Mouse (Mus musculus) hindbrain, embryonic 12.5 days (tissue): Measurements from ENCODE around the gene Uckl1. TPM values are rescaled to one million over a fixed set of nuclear protein-coding genes. Genes with fewer than 3 reads are reported as not detected.

Source experiments
- ATAC-seq: fragments of 200-750 bp; cut with Nextera tagmentation; 2 replicates; pipeline ENCODE4 v1.8.0; 2017; ENCODE audit warnings: moderate TSS enrichment; ENCODE audit not compliant: low FRiP score
- H3K27ac ChIP-seq: fragments of 300-500 bp; sonication (generic); 2 replicates; pipeline ENCODE4 v1.5.1; 2016; ENCODE audit warnings: mild to moderate bottlenecking
- H3K27me3 ChIP-seq: fragments of 300-500 bp; sonication (generic); 2 replicates; pipeline ENCODE4 v1.6.1; 2016; ENCODE audit warnings: mild to moderate bottlenecking
- H3K36me3 ChIP-seq: fragments of 300-500 bp; sonication (generic); 2 replicates; pipeline ENCODE4 v1.6.1; 2016; ENCODE audit warnings: mild to moderate bottlenecking
- H3K4me1 ChIP-seq: fragments of 300-500 bp; sonication (generic); 2 replicates; pipeline ENCODE4 v1.6.1; 2016
- H3K4me2 ChIP-seq: fragments of 300-500 bp; sonication (generic); replicated peaks from 2 replicates; pipeline ENCODE4 v1.6.1; 2016; ENCODE audit warnings: mild to moderate bottlenecking
- H3K4me3 ChIP-seq: fragments of 300-500 bp; sonication (generic); 2 replicates; pipeline ENCODE4 v1.5.1; 2016; ENCODE audit warnings: mild to moderate bottlenecking
- H3K9ac ChIP-seq: fragments of 300-500 bp; sonication (generic); 2 replicates; pipeline ENCODE4 v1.6.1; 2016; ENCODE audit warnings: mild to moderate bottlenecking, moderate library complexity
- H3K9me3 ChIP-seq: fragments of 300-500 bp; sonication (generic); replicated peaks from 2 replicates; pipeline ENCODE4 v1.6.1; 2016; ENCODE audit warnings: mild to moderate bottlenecking
- WGBS: fragments of 180-500 bp; shearing (Covaris S2); methylation state at CpG from one replicate; pipeline ENCODE4 v1.1.7; 2016; 5-methylcytosine and 5-hydroxymethylcytosine counted together
- polyA plus RNA-seq: library from polyadenylated mRNA; unstranded; fragments of >200 nt; fragmentation: Nextera tagmentation; extraction: Ambion mirVana; gene quantifications from 2 replicates; pipeline ENCODE4 v1.2.1, GENCODE M21; 2016

Gene Uckl1
- polyA plus RNA-seq, 1 experiment from 2014 or later: 64.2 TPM

GRCm38 (mm10) chr2:181553772-181554171 is 30.9 kb downstream of the Uckl1 start:
- H3K9me3 ChIP-seq: no peaks in the 10 kb centered on the region
- H3K4me2 ChIP-seq: no peak overlapping the region
- H3K27me3 ChIP-seq: no peaks in the 10 kb centered on the region
- no peak overlapping the region for H3K27ac ChIP-seq
- H3K36me3 ChIP-seq: peaks cover 49% of the 10 kb centered on the region
- H3K4me3 ChIP-seq: no peak overlapping the region
- ATAC-seq: no peak
- no peaks in the 10 kb centered on the region for H3K4me1 ChIP-seq
- no peak overlapping the region for H3K9ac ChIP-seq

DNA sequence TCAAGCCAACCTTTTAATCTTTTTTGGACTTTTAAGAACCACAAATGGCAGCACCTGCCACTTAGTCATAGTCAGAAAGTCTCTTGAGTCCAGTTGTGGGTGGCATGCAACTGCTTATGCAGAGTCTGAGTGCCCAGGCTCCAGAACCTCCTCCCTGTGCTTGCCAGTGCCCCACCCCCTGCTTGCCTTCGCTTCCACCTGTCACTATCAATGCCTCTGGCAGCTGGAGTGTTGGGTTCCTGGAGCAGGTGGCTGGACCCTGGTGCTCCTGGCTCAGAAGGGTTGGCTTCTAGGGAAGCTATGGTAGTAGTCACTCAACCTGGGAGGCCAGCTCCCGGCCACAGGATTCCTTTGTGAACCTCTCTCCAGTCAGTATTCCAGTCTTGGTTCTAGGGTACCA is 34.5 kb downstream of the Uckl1 start:
- Histone ChIP-seq H3K27me3 (no peaks in the 10 kb centered on the region), H3K4me2 (no peak overlapping the region), H3K36me3 (peaks cover 68% of the 10 kb centered on the region), H3K9ac (no peak overlapping the region), H3K27ac (no peak overlapping the region), H3K9me3 (no peaks in the 10 kb centered on the region), H3K4me3 (no peak overlapping the region), H3K4me1 (no peaks in the 10 kb centered on the region)
- no peak for ATAC-seq
- 92% methylated on average over 2 of the region's 2 CpGs for WGBS

DNA sequence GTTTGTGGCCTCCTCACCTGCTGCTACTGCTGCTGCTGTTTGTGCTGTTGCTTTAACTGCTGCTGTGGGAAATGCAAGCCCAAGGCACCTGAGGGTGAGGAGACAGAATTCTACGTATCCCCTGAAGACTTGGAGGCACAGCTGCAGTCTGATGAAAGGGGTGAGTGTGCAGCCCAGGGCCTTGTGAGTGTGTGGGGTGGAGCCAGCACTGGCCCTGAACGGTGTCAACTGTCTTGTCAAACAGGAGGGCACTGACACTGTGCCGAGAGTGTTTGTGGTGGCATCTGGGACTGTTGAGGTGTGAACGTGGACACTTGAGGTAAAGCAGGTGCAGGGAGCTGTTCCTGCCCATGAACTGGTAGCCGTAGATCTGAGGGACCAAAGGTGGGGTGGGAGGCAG is 36.0 kb downstream of the Uckl1 start:
- Histone ChIP-seq H3K27me3 (no peaks in the 10 kb centered on the region), H3K9ac (no peak overlapping the region), H3K9me3 (no peaks in the 10 kb centered on the region), H3K4me3 (no peak overlapping the region), H3K4me1 (no peaks in the 10 kb centered on the region), H3K36me3 (peaks cover 65% of the 10 kb centered on the region), H3K4me2 (no peak overlapping the region), H3K27ac (no peak overlapping the region)
- 91% methylated on average over 5 of the region's 5 CpGs for WGBS
- no peak for ATAC-seq

DNA sequence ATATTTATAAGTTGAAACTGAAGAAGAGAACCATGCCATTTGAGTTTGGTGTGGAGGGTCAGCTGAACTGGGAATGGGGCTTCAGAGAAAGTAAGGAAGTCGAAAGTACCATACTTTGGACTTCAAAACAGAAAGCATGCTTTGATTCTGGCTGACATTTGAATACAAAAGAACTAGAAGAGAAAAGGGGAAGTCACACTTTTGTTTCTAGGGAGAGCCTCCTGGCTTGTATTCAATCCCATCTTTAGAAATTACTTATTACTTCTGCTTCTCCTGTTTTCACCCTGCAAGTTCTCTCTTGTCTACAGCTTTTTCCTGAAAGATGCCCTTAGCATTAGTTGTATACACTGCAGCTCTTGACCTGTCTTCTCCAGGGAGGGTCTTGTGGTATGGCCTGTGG is 36.5 kb downstream of the Uckl1 start:
- no peaks in the 10 kb centered on the region for H3K27me3 ChIP-seq
- H3K4me2 ChIP-seq: no peak overlapping the region
- ATAC-seq: no peak
- no peak overlapping the region for H3K4me3 ChIP-seq
- H3K9ac ChIP-seq: no peak overlapping the region
- H3K36me3 ChIP-seq: peaks cover 63% of the 10 kb centered on the region
- WGBS: 77% methylated on average over 1 of the region's 1 CpGs
- H3K9me3 ChIP-seq: no peaks in the 10 kb centered on the region
- no peaks in the 10 kb centered on the region for H3K4me1 ChIP-seq
- no peak overlapping the region for H3K27ac ChIP-seq

GRCm38 (mm10) chr2:181546142-181546541 is 38.5 kb downstream of the Uckl1 start:
- peaks cover 43% of the 10 kb centered on the region for H3K36me3 ChIP-seq
- WGBS: 93% methylated on average over 7 of the region's 7 CpGs
- no peak overlapping the region for H3K9ac ChIP-seq
- H3K9me3 ChIP-seq: no peaks in the 10 kb centered on the region
- H3K4me2 ChIP-seq: no peak overlapping the region
- no peaks in the 10 kb centered on the region for H3K27me3 ChIP-seq
- H3K4me1 ChIP-seq: no peaks in the 10 kb centered on the region
- ATAC-seq: no peak
- H3K27ac ChIP-seq: no peak overlapping the region
- H3K4me3 ChIP-seq: no peak overlapping the region

DNA sequence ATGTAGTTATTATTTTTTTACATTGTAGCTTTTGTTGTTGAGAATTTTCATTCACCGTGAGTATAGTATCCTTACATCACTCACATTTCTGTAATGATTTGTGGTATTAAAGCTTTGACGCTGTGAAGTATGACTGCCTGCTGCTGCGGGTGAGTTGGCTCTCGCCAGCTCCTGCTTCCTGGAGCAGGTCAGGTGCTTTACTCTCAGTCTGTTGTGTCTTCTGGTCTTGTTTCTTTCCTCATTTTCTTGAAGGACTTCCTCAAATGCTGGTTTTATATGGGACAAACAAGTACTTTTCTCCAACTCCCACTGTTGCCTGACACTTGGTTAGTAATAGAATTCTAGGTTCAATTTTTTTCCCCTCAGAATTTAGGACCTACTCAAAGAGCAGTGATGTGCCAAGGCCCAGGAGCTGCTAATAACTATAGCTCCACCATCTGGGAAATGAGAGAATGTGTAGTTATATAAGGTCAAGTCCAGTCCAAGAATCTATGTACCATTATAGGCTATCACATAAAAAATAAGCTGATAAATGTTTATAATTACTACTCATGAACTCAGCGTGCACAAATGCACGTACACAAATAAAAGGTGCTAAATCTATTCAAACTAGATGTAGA is 42.8 kb downstream of the Uckl1 start:
- H3K27ac ChIP-seq: no peak overlapping the region
- peaks cover 6% of the 10 kb centered on the region for H3K4me1 ChIP-seq
- 89% methylated on average over 6 of the region's 6 CpGs for WGBS
- H3K36me3 ChIP-seq: peaks cover 3% of the 10 kb centered on the region; the same call in 1 of the 2 replicates
- no peak for ATAC-seq
- H3K9ac ChIP-seq: no peak overlapping the region
- no peak overlapping the region for H3K4me3 ChIP-seq
- no peak overlapping the region for H3K4me2 ChIP-seq
- H3K27me3 ChIP-seq: no peaks in the 10 kb centered on the region
- no peaks in the 10 kb centered on the region for H3K9me3 ChIP-seq

GRCm38 (mm10) chr2:181537444-181538047 is 47.1 kb downstream of the Uckl1 start:
- peaks cover 6% of the 10 kb centered on the region for H3K4me1 ChIP-seq
- no peak overlapping the region for H3K9ac ChIP-seq
- H3K4me2 ChIP-seq: no peak overlapping the region
- H3K27ac ChIP-seq: peak overlapping the region; percentile 48; the same call in 1 of the 2 replicates
- H3K4me3 ChIP-seq: no peak overlapping the region
- 86% methylated on average over 2 of the region's 2 CpGs for WGBS
- no peaks in the 10 kb centered on the region for H3K27me3 ChIP-seq
- H3K9me3 ChIP-seq: no peaks in the 10 kb centered on the region
- ATAC-seq: peak; percentile 50; the same call in 1 of the 2 replicates
- no peaks in the 10 kb centered on the region for H3K36me3 ChIP-seq

- peaks cover 6% of the 10 kb centered on the region for H3K4me1 ChIP-seq
- no peaks in the 10 kb centered on the region for H3K9me3 ChIP-seq
- no peak for ATAC-seq
- H3K27me3 ChIP-seq: no peaks in the 10 kb centered on the region
- no peak overlapping the region for H3K4me2 ChIP-seq
- 94% methylated on average over 2 of the region's 2 CpGs for WGBS
- peaks cover 6% of the 10 kb centered on the region for H3K36me3 ChIP-seq
- H3K9ac ChIP-seq: no peak overlapping the region
- no peak overlapping the region for H3K27ac ChIP-seq
- H3K4me3 ChIP-seq: no peak overlapping the region
These were observed 48.3 kb downstream of the Uckl1 start for GRCm38 (mm10) chr2:181536410-181536809.

DNA sequence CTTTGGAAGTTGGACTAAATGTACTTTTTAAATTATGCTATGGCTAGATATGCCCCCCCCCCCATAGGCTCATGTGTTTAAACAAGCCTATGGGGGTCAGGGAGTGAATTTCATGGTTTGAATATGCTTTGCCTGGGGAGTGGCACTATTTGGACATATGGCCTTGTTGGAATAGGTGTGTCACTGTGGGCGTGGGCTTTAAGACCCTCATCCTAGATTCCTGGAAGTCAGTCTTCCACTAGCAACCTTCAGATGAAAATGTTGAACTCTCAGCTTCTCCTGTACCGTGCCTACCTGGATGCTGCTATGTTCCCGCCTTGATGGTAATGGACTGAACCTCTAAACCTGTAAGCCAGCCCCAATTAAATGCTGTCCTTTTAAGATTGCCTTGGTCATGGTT is 52.1 kb downstream of the Uckl1 start:
- no peak for ATAC-seq

DNA sequence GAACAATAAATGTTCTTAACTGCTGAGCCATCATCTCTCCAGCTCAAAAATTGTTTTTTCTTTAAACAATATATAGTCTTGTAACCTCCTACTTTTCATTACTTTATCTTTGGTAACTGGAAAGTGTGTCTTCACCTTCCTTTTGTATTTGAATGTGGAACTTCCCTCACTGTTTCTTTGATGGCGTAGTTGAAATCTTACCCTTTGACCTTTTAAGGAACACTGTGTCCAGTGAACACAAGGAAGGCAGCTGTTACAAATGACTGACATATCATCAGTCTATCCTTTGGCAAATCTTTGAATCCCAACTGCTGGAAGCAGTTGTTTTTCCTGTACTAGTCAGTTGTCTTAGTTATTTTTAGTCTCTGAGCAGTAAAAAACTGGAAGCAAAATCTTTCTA is 55.6 kb downstream of the Uckl1 start:
- peaks cover 14% of the 10 kb centered on the region for H3K36me3 ChIP-seq
- H3K27me3 ChIP-seq: no peaks in the 10 kb centered on the region
- no peaks in the 10 kb centered on the region for H3K9me3 ChIP-seq
- WGBS: 94% methylated on average over 1 of the region's 1 CpGs
- no peaks in the 10 kb centered on the region for H3K4me1 ChIP-seq
- no peak overlapping the region for H3K4me2 ChIP-seq
- no peak overlapping the region for H3K4me3 ChIP-seq
- H3K9ac ChIP-seq: no peak overlapping the region
- ATAC-seq: no peak
- no peak overlapping the region for H3K27ac ChIP-seq

More for the DNA sequence above, 52.1 kb downstream of the Uckl1 start:
- Histone ChIP-seq H3K27me3 (no peaks in the 10 kb centered on the region), H3K4me1 (peaks cover 2% of the 10 kb centered on the region), H3K27ac (no peak overlapping the region), H3K9ac (no peak overlapping the region), H3K4me2 (no peak overlapping the region), H3K4me3 (no peak overlapping the region), H3K9me3 (no peaks in the 10 kb centered on the region), H3K36me3 (peaks cover 12% of the 10 kb centered on the region)
- 97% methylated on average over 3 of the region's 3 CpGs for WGBS

DNA sequence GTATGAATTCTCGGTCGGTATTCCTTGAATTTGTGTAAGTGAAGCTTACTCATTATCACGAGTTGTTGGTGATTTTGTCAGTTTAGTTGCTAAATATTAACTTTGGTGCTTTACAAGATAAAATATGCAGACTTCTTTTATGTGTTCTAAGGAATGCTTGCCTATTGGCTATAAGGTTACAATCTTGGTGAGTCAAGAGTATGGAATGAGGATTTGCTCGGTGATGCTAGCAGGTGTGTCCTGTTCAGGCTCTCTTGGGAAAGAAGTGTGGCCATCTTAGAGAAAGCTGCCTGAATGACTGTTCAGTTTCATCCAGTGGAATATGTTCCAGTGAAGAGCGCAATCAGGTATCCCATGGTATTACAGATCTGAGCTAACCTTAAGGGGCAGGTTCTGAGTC is 59.2 kb downstream of the Uckl1 start:
- Histone ChIP-seq H3K4me3 (no peak overlapping the region), H3K9ac (no peak overlapping the region), H3K27me3 (no peaks in the 10 kb centered on the region), H3K27ac (no peak overlapping the region), H3K4me2 (no peak overlapping the region), H3K9me3 (no peaks in the 10 kb centered on the region), H3K4me1 (peaks cover 17% of the 10 kb centered on the region), H3K36me3 (peaks cover 7% of the 10 kb centered on the region; the same call in 1 of the 2 replicates)
- ATAC-seq: no peak
- 91% methylated on average over 5 of the region's 5 CpGs for WGBS

- Histone ChIP-seq H3K27ac (no peak overlapping the region), H3K4me1 (peaks cover 26% of the 10 kb centered on the region), H3K27me3 (no peaks in the 10 kb centered on the region), H3K36me3 (peaks cover 4% of the 10 kb centered on the region; the same call in 1 of the 2 replicates), H3K9ac (no peak overlapping the region), H3K9me3 (no peaks in the 10 kb centered on the region), H3K4me3 (no peak overlapping the region), H3K4me2 (no peak overlapping the region)
- ATAC-seq: no peak
- WGBS: 73% methylated on average over 5 of the region's 5 CpGs
These were observed 61.9 kb downstream of the Uckl1 start for GRCm38 (mm10) chr2:181522811-181523210.

- peaks cover 10% of the 10 kb centered on the region for H3K36me3 ChIP-seq
- no peaks in the 10 kb centered on the region for H3K27me3 ChIP-seq
- no peaks in the 10 kb centered on the region for H3K9me3 ChIP-seq
- peak overlapping the region; percentile 58 for H3K4me2 ChIP-seq
- 67% methylated on average over 10 of the region's 10 CpGs for WGBS
- H3K9ac ChIP-seq: peak overlapping the region; percentile 94
- no peak for ATAC-seq
- H3K4me1 ChIP-seq: peaks cover 26% of the 10 kb centered on the region
- peak overlapping the region; percentile 97 for H3K4me3 ChIP-seq
- no peak overlapping the region for H3K27ac ChIP-seq
These were observed 63.2 kb downstream of the Uckl1 start for GRCm38 (mm10) chr2:181521491-181521890.
